ENCODE assay signal across 28 mouse cellular contexts in genomic region chr12:107922180-107922579, GRCm38 (mm10).
A peak's percentile ranks its signal among the peaks of the same experiment; 100 is the strongest.
DNase-seq lines count a peak whose midpoint lies in the region; ATAC-seq and TF ChIP-seq lines count a peak whose summit lies in the region.
"Had no signal": no experiment of that assay in that cellular context is flagged by ENCODE, and none has a peak within 500 bp of the region (broad histone marks: within the 10 kb centered on the region; RNA-seq: fewer than 3 reads in every experiment).

No protein-coding gene starts in this region.

- H3K27me3 ChIP-seq in forebrain, embryonic 15.5 days, result no peaks in the 10 kb centered on the region
- no peaks in the 10 kb centered on the region for H3K27me3 ChIP-seq in forebrain, embryonic 11.5 days (ENCODE audit: control insufficient read depth, insufficient read depth, low read length)
- H3K27me3 ChIP-seq in spleen, adult 2 months (ENCODE audit: control insufficient read depth, insufficient read depth, low read length), result no peaks in the 10 kb centered on the region
- H3K27me3 ChIP-seq: CH12.LX; embryonic facial prominence, embryonic 12.5 days; embryonic facial prominence, embryonic 15.5 days; forebrain, embryonic 12.5 days had no signal

- peaks cover 3% of the 10 kb centered on the region; the same call in 1 of the 2 replicates for H3K36me3 ChIP-seq in forebrain, embryonic 15.5 days
- no peaks in the 10 kb centered on the region; the same call in 1 of the 2 replicates for H3K36me3 ChIP-seq in forebrain, embryonic 11.5 days (ENCODE audit: control insufficient read depth, insufficient read depth, low read length)
- H3K36me3 ChIP-seq in spleen, adult 2 months (ENCODE audit: control insufficient read depth, insufficient read depth, low read length), result 0 out of 2 replicates have a peak, but pooled peaks cover under 1% of the 10 kb centered on the region
- H3K36me3 ChIP-seq: G1E had no signal

- peaks cover 74% of the 10 kb centered on the region for H3K4me1 ChIP-seq in forebrain, embryonic 15.5 days
- H3K4me1 ChIP-seq in forebrain, embryonic 11.5 days (replicated peaks; ENCODE audit: control insufficient read depth, insufficient read depth, low read length), result peaks cover 7% of the 10 kb centered on the region; the same call in 1 of the 2 replicates
- H3K4me1 ChIP-seq in spleen, adult 2 months (ENCODE audit: control insufficient read depth, insufficient read depth, insufficient read length), result peaks cover 9% of the 10 kb centered on the region; the same call in 1 of the 2 replicates

- H3K9me3 ChIP-seq in forebrain, embryonic 15.5 days, result no peaks in the 10 kb centered on the region
- H3K9me3 ChIP-seq in forebrain, embryonic 11.5 days (ENCODE audit: control insufficient read depth, low read length), result peaks cover 2% of the 10 kb centered on the region; the same call in 1 of the 2 replicates
- H3K9me3 ChIP-seq: embryonic facial prominence, embryonic 15.5 days; heart, embryonic 10.5 days; hindbrain, embryonic 13.5 days had no signal

- no peak for TF ChIP-seq POLR2A in spleen, adult 2 months (IDR thresholded peaks at IDR 0.05; ENCODE audit: low read depth, low read length)

- ATAC-seq in forebrain, embryonic 15.5 days (replicated peaks), result no peak
- no peak for ATAC-seq in forebrain, embryonic 11.5 days (replicated peaks; ENCODE audit: low FRiP score)
- ATAC-seq: forebrain, embryonic 16.5 days; hindbrain, embryonic 16.5 days; intestine, embryonic 16.5 days; Patski had no signal

- TF ChIP-seq CTCF in spleen, adult 2 months (IDR thresholded peaks at IDR 0.05; ENCODE audit: extremely low read depth, insufficient read depth, insufficient read length, insufficient replicate concordance), result no peak

- H3K4me3 ChIP-seq in forebrain, embryonic 15.5 days, result no peak overlapping the region
- H3K4me3 ChIP-seq in forebrain, embryonic 11.5 days (ENCODE audit: low read depth, low read length), result no peak overlapping the region
- no peak overlapping the region for H3K4me3 ChIP-seq in spleen, adult 2 months (ENCODE audit: extremely low read depth, insufficient read depth, insufficient read length)
- H3K4me3 ChIP-seq: embryonic facial prominence, embryonic 12.5 days; embryonic facial prominence, embryonic 15.5 days; forebrain, embryonic 12.5 days; heart, adult 2 months; heart, embryonic 10.5 days; hindbrain, embryonic 10.5 days; hindbrain, embryonic 13.5 days had no signal

- DNase-seq in forebrain, embryonic 11.5 days (ENCODE audit: low spot score), result no peak
- DNase-seq in spleen, adult 2 months (ENCODE audit: low read depth in 1 of 2, low spot score in 2 of 2), result no peak
- DNase-seq in spleen, postnatal 14 days (ENCODE audit: low spot score in 2 of 2), result no peak
- peak; percentile 52 for DNase-seq in CD4-positive helper T cell, adult 2 months (ENCODE audit: low read depth, low spot score)
- DNase-seq in ovary, postnatal 36 days (ENCODE audit: low spot score), result no peak
- DNase-seq: adrenal gland, postnatal 14 days; B cell, adult 2 months; cerebellum, adult 11 months; cerebellum, adult 2 months; cerebellum, adult 9-11 months; cerebellum, postnatal 25 days; gastrocnemius, postnatal 10 days; gastrocnemius, postnatal 36 days; heart, adult 2 months; heart, postnatal 36 days had no signal

- no peak overlapping the region for H3K4me2 ChIP-seq in forebrain, embryonic 15.5 days (replicated peaks)
- H3K4me2 ChIP-seq in forebrain, embryonic 11.5 days (ENCODE audit: low read depth, low read length, severe bottlenecking), result no peak overlapping the region
- H3K4me2 ChIP-seq: embryonic facial prominence, embryonic 12.5 days; embryonic facial prominence, embryonic 15.5 days; forebrain, embryonic 12.5 days; hindbrain, embryonic 13.5 days had no signal

- WGBS in forebrain, embryonic 15.5 days, result 91% methylated on average over 7 of the region's 7 CpGs
- WGBS in forebrain, embryonic 11.5 days, result 96% methylated on average over 7 of the region's 7 CpGs
- WGBS in spleen, adult 2 months, result 76% methylated on average over 7 of the region's 7 CpGs

- H3K27ac ChIP-seq in forebrain, embryonic 15.5 days (replicated peaks), result peak overlapping the region; percentile 73; the same call in 1 of the 2 replicates
- H3K27ac ChIP-seq in forebrain, embryonic 11.5 days (ENCODE audit: low read depth, low read length), result no peak overlapping the region
- peak overlapping the region; percentile 55 for H3K27ac ChIP-seq in spleen, adult 2 months (ENCODE audit: insufficient read depth, low read length)
- H3K27ac ChIP-seq: embryonic facial prominence, embryonic 12.5 days; embryonic facial prominence, embryonic 15.5 days; heart, adult 2 months had no signal

- no peak overlapping the region for H3K9ac ChIP-seq in forebrain, embryonic 15.5 days (replicated peaks)
- no peak overlapping the region for H3K9ac ChIP-seq in forebrain, embryonic 11.5 days (ENCODE audit: low read length)
- H3K9ac ChIP-seq: embryonic facial prominence, embryonic 12.5 days; embryonic facial prominence, embryonic 15.5 days; forebrain, embryonic 12.5 days; hindbrain, embryonic 13.5 days had no signal
